Mouse (Mus musculus) liver, embryonic 13.5 days (tissue): ENCODE results near the gene Elp1. TPM values are rescaled to one million over a fixed set of nuclear protein-coding genes. Genes with fewer than 3 reads are reported as not detected.

Source experiments
- ATAC-seq: fragments of 200-750 bp; cut with Nextera tagmentation; 2 replicates; pipeline ENCODE4 v1.8.0; 2017; ENCODE audit warnings: low read depth, mild to moderate bottlenecking, moderate number of reproducible peaks, moderate library complexity
- DNase-seq: peaks from one replicate; pipeline ENCODE4 v3.0.0; 2022
- H3K27ac ChIP-seq: fragments of 300-500 bp; sonication (generic); 2 replicates; pipeline ENCODE4 v1.5.1; 2015; ENCODE audit warnings: moderate library complexity, mild to moderate bottlenecking, inconsistent platforms
- H3K27me3 ChIP-seq: fragments of 300-500 bp; sonication (generic); 2 replicates; pipeline ENCODE4 v1.6.1; 2015; ENCODE audit warnings: mild to moderate bottlenecking, inconsistent platforms
- H3K36me3 ChIP-seq: fragments of 300-500 bp; sonication (generic); 2 replicates; pipeline ENCODE4 v1.6.1; 2015; ENCODE audit warnings: mild to moderate bottlenecking, inconsistent platforms
- H3K4me1 ChIP-seq: fragments of 300-500 bp; sonication (generic); replicated peaks from 2 replicates; pipeline ENCODE4 v1.6.1; 2015; ENCODE audit warnings: inconsistent platforms
- H3K4me2 ChIP-seq: fragments of 300-500 bp; sonication (generic); 2 replicates; pipeline ENCODE4 v1.6.1; 2015; ENCODE audit warnings: inconsistent platforms, mild to moderate bottlenecking, moderate library complexity
- H3K4me3 ChIP-seq: fragments of 300-500 bp; sonication (generic); replicated peaks from 2 replicates; pipeline ENCODE4 v1.5.1; 2015; ENCODE audit warnings: mild to moderate bottlenecking, inconsistent platforms
- H3K9ac ChIP-seq: fragments of 300-500 bp; sonication (generic); 2 replicates; pipeline ENCODE4 v1.6.1; 2015; ENCODE audit warnings: mild to moderate bottlenecking, inconsistent platforms
- H3K9me3 ChIP-seq: fragments of 300-500 bp; sonication (generic); replicated peaks from 2 replicates; pipeline ENCODE4 v1.6.1; 2016; ENCODE audit warnings: inconsistent platforms
- WGBS: fragments of 180-500 bp; shearing (Covaris S2); methylation state at CpG from one replicate; pipeline ENCODE4 v1.1.7; 2015; ENCODE audit not compliant: insufficient replicate concordance; 5-methylcytosine and 5-hydroxymethylcytosine counted together
- polyA plus RNA-seq: library from polyadenylated mRNA; unstranded; fragments of >200 nt; fragmentation: Nextera tagmentation; extraction: Ambion mirVana; gene quantifications from 2 replicates; pipeline ENCODE4 v1.2.1, GENCODE M21; 2015

Elp1 gene
- polyA plus RNA-seq, 1 experiment from 2014 or later = 14.8 TPM

- no peaks in the 10 kb centered on the region for H3K27me3 ChIP-seq
- no peak for ATAC-seq
- no peak overlapping the region for H3K9ac ChIP-seq
- no peak overlapping the region for H3K27ac ChIP-seq
- no peak for DNase-seq
- peaks cover 32% of the 10 kb centered on the region for H3K36me3 ChIP-seq
- H3K4me2 ChIP-seq = no peak overlapping the region
- no peaks in the 10 kb centered on the region for H3K9me3 ChIP-seq
- H3K4me1 ChIP-seq = no peaks in the 10 kb centered on the region
- H3K4me3 ChIP-seq = no peak overlapping the region
- WGBS = 43% methylated on average over 13 of the region's 13 CpGs
Measured at GRCm38 (mm10) chr4:56831013-56831609, 29.0 kb upstream of the Elp1 start.

- no peak overlapping the region for H3K4me2 ChIP-seq
- DNase-seq (no peak), ATAC-seq (no peak)
- H3K36me3 ChIP-seq = peaks cover 27% of the 10 kb centered on the region
- no peaks in the 10 kb centered on the region for H3K9me3 ChIP-seq
- H3K4me1 ChIP-seq = no peaks in the 10 kb centered on the region
- WGBS = 66% methylated on average over 7 of the region's 7 CpGs
- H3K27ac ChIP-seq = no peak overlapping the region
- H3K4me3 ChIP-seq = no peak overlapping the region
- no peak overlapping the region for H3K9ac ChIP-seq
- H3K27me3 ChIP-seq = no peaks in the 10 kb centered on the region
Measured at GRCm38 (mm10) chr4:56829511-56829921, 27.4 kb upstream of the Elp1 start.

DNA sequence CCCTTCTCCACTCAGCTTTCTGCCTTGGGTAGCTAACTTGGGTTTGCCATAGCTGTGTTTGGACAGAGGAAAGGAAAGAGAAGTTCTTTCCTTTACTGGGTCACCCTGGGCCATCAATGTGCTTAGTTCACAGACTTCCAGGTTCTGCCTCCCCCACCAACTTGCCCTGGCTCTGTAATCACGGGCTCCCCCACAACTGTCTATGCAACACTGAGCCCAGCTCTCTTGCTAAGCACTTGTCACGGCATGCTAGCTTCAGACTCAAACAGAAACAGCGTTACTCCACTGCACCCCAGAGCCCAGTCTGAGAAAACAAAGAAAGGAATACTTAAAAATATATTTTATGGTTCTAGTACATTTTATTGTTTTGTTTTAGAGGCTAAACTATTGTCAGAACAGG lies 26.8 kb upstream of the Elp1 start:
- DNase-seq = no peak
- H3K27ac ChIP-seq = no peak overlapping the region
- ATAC-seq = no peak
- no peak overlapping the region for H3K9ac ChIP-seq
- H3K36me3 ChIP-seq = peaks cover 26% of the 10 kb centered on the region
- no peaks in the 10 kb centered on the region for H3K27me3 ChIP-seq
- no peaks in the 10 kb centered on the region for H3K9me3 ChIP-seq
- no peak overlapping the region for H3K4me3 ChIP-seq
- no peaks in the 10 kb centered on the region for H3K4me1 ChIP-seq
- no peak overlapping the region for H3K4me2 ChIP-seq
- 73% methylated on average over 3 of the region's 3 CpGs for WGBS

- Histone ChIP-seq H3K9ac (no peak overlapping the region), H3K4me1 (no peaks in the 10 kb centered on the region), H3K36me3 (peaks cover 11% of the 10 kb centered on the region), H3K9me3 (no peaks in the 10 kb centered on the region), H3K27ac (no peak overlapping the region), H3K4me3 (no peak overlapping the region), H3K27me3 (no peaks in the 10 kb centered on the region), H3K4me2 (no peak overlapping the region)
- DNase-seq = no peak
- 80% methylated on average over 9 of the region's 9 CpGs for WGBS
- ATAC-seq = no peak
Measured at GRCm38 (mm10) chr4:56824231-56824630, 22.1 kb upstream of the Elp1 start.

- no peak for ATAC-seq
- no peak overlapping the region for H3K4me2 ChIP-seq
- no peaks in the 10 kb centered on the region for H3K27me3 ChIP-seq
- H3K9ac ChIP-seq = no peak overlapping the region
- no peak overlapping the region for H3K4me3 ChIP-seq
- DNase-seq = no peak
- no peaks in the 10 kb centered on the region for H3K9me3 ChIP-seq
- peaks cover 15% of the 10 kb centered on the region; the same call in 1 of the 2 replicates for H3K36me3 ChIP-seq
- no peaks in the 10 kb centered on the region for H3K4me1 ChIP-seq
- no peak overlapping the region for H3K27ac ChIP-seq
Measured at GRCm38 (mm10) chr4:56820017-56820550, 18.0 kb upstream of the Elp1 start.

DNA sequence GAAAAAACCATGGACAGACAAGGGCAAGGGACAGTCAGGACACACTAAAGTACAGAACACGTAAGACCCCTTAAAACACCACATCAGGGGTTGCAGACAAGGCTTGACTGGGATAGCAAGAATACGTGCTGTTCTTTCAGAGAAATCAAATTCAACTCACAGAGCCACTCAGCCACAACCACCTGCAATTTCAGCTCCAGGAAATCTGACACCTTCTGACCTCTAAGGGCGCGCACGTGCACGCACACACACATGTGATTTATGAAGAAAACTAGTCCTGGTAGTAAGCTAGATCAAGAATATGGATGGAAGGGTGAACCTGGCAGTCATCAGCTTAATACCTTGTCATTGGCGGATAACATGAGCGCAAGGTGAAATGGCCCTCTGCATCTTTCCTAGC lies 13.0 kb upstream of the Elp1 start:
- no peak overlapping the region for H3K9ac ChIP-seq
- H3K36me3 ChIP-seq = peaks cover 15% of the 10 kb centered on the region; the same call in 1 of the 2 replicates
- no peaks in the 10 kb centered on the region for H3K9me3 ChIP-seq
- H3K4me1 ChIP-seq = no peaks in the 10 kb centered on the region
- H3K4me3 ChIP-seq = no peak overlapping the region
- H3K27ac ChIP-seq = no peak overlapping the region
- DNase-seq = no peak
- H3K27me3 ChIP-seq = no peaks in the 10 kb centered on the region
- ATAC-seq = no peak
- H3K4me2 ChIP-seq = no peak overlapping the region
- WGBS = 88% methylated on average over 8 of the region's 8 CpGs

- Histone ChIP-seq H3K27me3 (no peaks in the 10 kb centered on the region), H3K4me1 (no peaks in the 10 kb centered on the region), H3K9me3 (no peaks in the 10 kb centered on the region), H3K9ac (no peak overlapping the region), H3K36me3 (peaks cover 18% of the 10 kb centered on the region), H3K4me3 (no peak overlapping the region), H3K27ac (no peak overlapping the region), H3K4me2 (no peak overlapping the region)
- no peak for ATAC-seq
- no peak for DNase-seq
- 66% methylated on average over 4 of the region's 4 CpGs for WGBS
Measured at GRCm38 (mm10) chr4:56812096-56812495, 10.0 kb upstream of the Elp1 start.

DNA sequence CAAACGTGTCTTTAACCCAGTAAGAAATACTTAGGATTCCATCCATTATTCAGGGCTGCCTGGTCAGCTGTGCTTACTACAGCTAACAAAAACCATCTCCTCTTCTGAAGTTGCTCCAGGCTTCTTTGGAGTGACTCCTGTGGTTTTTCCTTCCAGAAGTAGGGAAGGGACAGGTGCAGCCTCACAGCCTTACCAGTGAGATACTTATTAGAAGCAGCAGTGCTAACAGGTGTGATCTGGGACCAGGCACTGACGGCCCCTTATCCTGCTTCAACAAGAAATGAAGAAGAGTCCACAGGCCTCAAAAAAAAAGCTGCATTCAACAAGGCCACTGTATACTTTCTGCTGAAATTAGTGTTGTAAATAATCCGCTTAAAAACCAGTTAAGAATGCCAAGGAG lies 9.5 kb upstream of the Elp1 start:
- ATAC-seq (no peak), DNase-seq (no peak)
- Histone ChIP-seq H3K27ac (no peak overlapping the region), H3K27me3 (no peaks in the 10 kb centered on the region), H3K4me2 (no peak overlapping the region), H3K9me3 (no peaks in the 10 kb centered on the region), H3K4me1 (no peaks in the 10 kb centered on the region), H3K36me3 (peaks cover 19% of the 10 kb centered on the region), H3K9ac (no peak overlapping the region), H3K4me3 (no peak overlapping the region)
- WGBS = 66% methylated on average over 3 of the region's 3 CpGs

DNA sequence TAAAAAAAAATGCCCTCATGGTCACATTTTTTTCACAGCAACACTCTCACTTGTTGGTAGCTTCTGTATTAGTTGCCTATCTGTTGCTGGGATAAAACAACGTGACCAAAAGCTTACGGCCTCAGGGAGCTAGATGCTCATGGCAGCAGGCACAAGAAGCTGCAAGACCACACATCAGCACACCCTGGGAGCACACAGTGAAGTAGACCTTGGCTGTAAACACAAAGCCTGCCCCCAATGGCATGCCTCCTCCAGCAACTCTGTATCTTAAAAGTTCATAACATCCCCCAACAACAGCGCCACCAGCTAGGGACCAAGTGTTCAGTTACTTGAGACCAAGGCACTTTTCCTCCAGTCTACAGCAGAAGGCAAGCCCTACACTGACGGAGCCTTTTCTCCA lies 6.9 kb upstream of the Elp1 start:
- no peak overlapping the region for H3K4me3 ChIP-seq
- H3K9me3 ChIP-seq = no peaks in the 10 kb centered on the region
- no peak overlapping the region for H3K4me2 ChIP-seq
- H3K9ac ChIP-seq = no peak overlapping the region
- H3K27ac ChIP-seq = no peak overlapping the region
- peaks cover 24% of the 10 kb centered on the region for H3K36me3 ChIP-seq
- ATAC-seq (no peak), DNase-seq (no peak)
- H3K4me1 ChIP-seq = no peaks in the 10 kb centered on the region
- no peaks in the 10 kb centered on the region for H3K27me3 ChIP-seq
- WGBS = 58% methylated on average over 4 of the region's 4 CpGs

DNA sequence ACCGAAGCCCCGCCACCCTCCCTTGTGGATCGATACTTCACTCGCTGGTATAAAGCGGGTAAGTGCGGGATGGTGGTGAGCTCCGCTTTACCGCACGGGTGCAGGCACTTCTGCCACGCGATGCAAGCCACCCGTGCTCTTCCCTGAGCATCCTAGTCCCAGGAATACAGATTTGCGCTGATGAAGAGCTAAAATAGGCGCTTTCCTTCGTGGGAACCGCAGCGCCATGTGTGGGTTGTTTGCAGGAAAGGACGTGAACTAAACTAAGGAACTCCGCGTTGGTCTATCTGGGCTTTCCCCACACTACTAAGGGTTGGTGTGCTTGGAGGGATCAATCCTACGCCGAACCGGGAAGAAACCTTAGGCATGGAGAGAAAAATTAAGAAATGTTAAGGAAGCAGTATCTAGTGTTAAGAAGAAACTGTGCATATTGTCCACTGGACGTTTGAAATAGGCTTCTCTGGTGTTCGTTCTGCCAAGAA lies 579 bp upstream of the Elp1 start:
- Histone ChIP-seq H3K4me2 (peak overlapping the region; percentile 92), H3K4me1 (peaks cover 28% of the 10 kb centered on the region), H3K9ac (peak overlapping the region; percentile 80), H3K27ac (peak overlapping the region; percentile 40), H3K27me3 (no peaks in the 10 kb centered on the region), H3K4me3 (peak overlapping the region; percentile 80), H3K36me3 (peaks cover 43% of the 10 kb centered on the region), H3K9me3 (no peaks in the 10 kb centered on the region)
- DNase-seq = no peak
- ATAC-seq = 0 out of 2 replicates have a peak, but pooled peaks have one; percentile 22
- WGBS = 1% methylated on average over 25 of the region's 25 CpGs

DNA sequence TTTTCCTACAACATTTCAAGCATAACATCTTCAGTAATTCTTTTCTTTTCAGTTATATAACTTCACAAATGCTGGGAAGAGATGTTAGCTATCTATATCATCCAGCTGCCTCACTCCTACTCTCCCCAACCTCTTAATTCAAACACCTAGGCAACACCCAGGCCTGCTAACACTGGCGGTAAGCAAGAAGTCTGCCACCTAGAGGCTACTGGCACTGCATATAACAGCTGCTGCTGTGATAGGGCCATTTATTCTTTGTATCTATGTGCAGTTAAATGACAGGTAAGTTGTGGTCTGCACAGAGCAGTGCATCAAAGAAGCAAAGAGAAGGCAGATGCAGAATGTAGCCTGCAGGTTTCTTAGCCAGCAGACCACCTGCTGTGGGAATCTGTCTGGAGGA lies 10.8 kb downstream of the Elp1 start:
- no peak overlapping the region for H3K4me2 ChIP-seq
- no peak overlapping the region for H3K4me3 ChIP-seq
- ATAC-seq (no peak), DNase-seq (no peak)
- H3K9me3 ChIP-seq = no peaks in the 10 kb centered on the region
- peaks cover 91% of the 10 kb centered on the region for H3K36me3 ChIP-seq
- H3K27ac ChIP-seq = no peak overlapping the region
- no peaks in the 10 kb centered on the region for H3K27me3 ChIP-seq
- H3K9ac ChIP-seq = no peak overlapping the region
- WGBS = 63% methylated on average over 1 of the region's 1 CpGs
- no peaks in the 10 kb centered on the region for H3K4me1 ChIP-seq

GRCm38 (mm10) chr4:56771065-56771464 lies 31.1 kb downstream of the Elp1 start:
- 50% methylated on average over 1 of the region's 1 CpGs for WGBS
- no peak overlapping the region for H3K4me3 ChIP-seq
- H3K9me3 ChIP-seq = no peaks in the 10 kb centered on the region
- no peak overlapping the region for H3K9ac ChIP-seq
- peaks cover 89% of the 10 kb centered on the region for H3K36me3 ChIP-seq
- no peaks in the 10 kb centered on the region for H3K27me3 ChIP-seq
- H3K27ac ChIP-seq = no peak overlapping the region
- no peak for DNase-seq
- ATAC-seq = no peak
- no peaks in the 10 kb centered on the region for H3K4me1 ChIP-seq
- no peak overlapping the region for H3K4me2 ChIP-seq
